Mouse (Mus musculus) stomach, embryonic 16.5 days (tissue): ENCODE measurements around the gene Olfr1347. TPM values are rescaled to one million over a fixed set of nuclear protein-coding genes. Genes with fewer than 3 reads are reported as not detected.

Experiments used
- ATAC-seq: fragments of 200-750 bp; cut with Nextera tagmentation; 2 replicates; pipeline ENCODE4 v1.8.0; 2017; ENCODE audit warnings: moderate number of reproducible peaks, moderate TSS enrichment; ENCODE audit not compliant: insufficient read depth, low FRiP score
- H3K27ac ChIP-seq: fragments of 300-500 bp; sonication (generic); 2 replicates; pipeline ENCODE4 v1.5.1; 2014; ENCODE audit warnings: low read length
- H3K27me3 ChIP-seq: fragments of 300-500 bp; sonication (generic); 2 replicates; pipeline ENCODE4 v1.6.1; 2014; ENCODE audit warnings: low read length, control low read depth, mixed read lengths; ENCODE audit not compliant: control insufficient read depth, insufficient read depth
- H3K36me3 ChIP-seq: fragments of 300-500 bp; sonication (generic); 2 replicates; pipeline ENCODE4 v1.6.1; 2014; ENCODE audit warnings: low read length; ENCODE audit not compliant: control insufficient read depth, insufficient read depth
- H3K4me1 ChIP-seq: fragments of 300-500 bp; sonication (generic); 2 replicates; pipeline ENCODE4 v1.6.1; 2014; ENCODE audit warnings: low read length, control low read depth, mixed read lengths; ENCODE audit not compliant: control insufficient read depth, insufficient read depth
- H3K4me2 ChIP-seq: fragments of 300-500 bp; sonication (generic); 2 replicates; pipeline ENCODE4 v1.6.1; 2014; ENCODE audit warnings: low read depth, low read length, mixed read lengths
- H3K4me3 ChIP-seq: fragments of 300-500 bp; sonication (generic); replicated peaks from 2 replicates; pipeline ENCODE4 v1.5.1; 2014; ENCODE audit warnings: mild to moderate bottlenecking, low read length
- H3K9ac ChIP-seq: fragments of 300-500 bp; sonication (generic); 2 replicates; pipeline ENCODE4 v1.6.1; 2014; ENCODE audit warnings: low read length
- H3K9me3 ChIP-seq: fragments of 300-500 bp; sonication (generic); replicated peaks from 2 replicates; pipeline ENCODE4 v1.6.1; 2016; ENCODE audit warnings: low read length, control low read depth; ENCODE audit not compliant: control insufficient read depth
- WGBS: fragments of 180-500 bp; shearing (Covaris S2); extraction: QIAGEN DNeasy Blood & Tissue Kit; methylation state at CpG from one replicate; pipeline ENCODE4 v1.1.7; 2014; 5-methylcytosine and 5-hydroxymethylcytosine counted together
- polyA plus RNA-seq: library from polyadenylated mRNA; unstranded; fragments of >200 nt; fragmentation: Nextera tagmentation; extraction: Ambion mirVana; gene quantifications from 2 replicates; pipeline ENCODE4 v1.2.1, GENCODE M21; 2015

The Olfr1347 gene
- polyA plus RNA-seq, 1 experiment from 2014 or later: not detected

GRCm38 (mm10) chr7:6456399-6456798, 43.2 kb downstream of the Olfr1347 start:
- no peak for ATAC-seq
- Histone ChIP-seq H3K27ac (no peak overlapping the region), H3K9me3 (no peaks in the 10 kb centered on the region), H3K27me3 (no peaks in the 10 kb centered on the region), H3K4me3 (no peak overlapping the region), H3K4me2 (no peak overlapping the region), H3K36me3 (no peaks in the 10 kb centered on the region), H3K9ac (no peak overlapping the region), H3K4me1 (no peaks in the 10 kb centered on the region)
- WGBS: 44% methylated on average over 3 of the region's 3 CpGs

- Histone ChIP-seq H3K4me2 (no peak within 1 kb of the TSS), H3K4me1 (no peaks in the 10 kb centered on the region), H3K9ac (no peak within 1 kb of the TSS), H3K36me3 (no peaks in the 10 kb centered on the region), H3K27me3 (no peaks in the 10 kb centered on the region), H3K27ac (no peak within 1 kb of the TSS), H3K4me3 (no peak within 1 kb of the TSS), H3K9me3 (no peaks in the 10 kb centered on the region)
- ATAC-seq: no peak
Observed at GRCm38 (mm10) chr7:6455868-6456267, 43.7 kb downstream of the Olfr1347 start, which contains the start of gene Olfr1336. TSS of gene Olfr1336 (plus strand) at chr7:6456168.

DNA sequence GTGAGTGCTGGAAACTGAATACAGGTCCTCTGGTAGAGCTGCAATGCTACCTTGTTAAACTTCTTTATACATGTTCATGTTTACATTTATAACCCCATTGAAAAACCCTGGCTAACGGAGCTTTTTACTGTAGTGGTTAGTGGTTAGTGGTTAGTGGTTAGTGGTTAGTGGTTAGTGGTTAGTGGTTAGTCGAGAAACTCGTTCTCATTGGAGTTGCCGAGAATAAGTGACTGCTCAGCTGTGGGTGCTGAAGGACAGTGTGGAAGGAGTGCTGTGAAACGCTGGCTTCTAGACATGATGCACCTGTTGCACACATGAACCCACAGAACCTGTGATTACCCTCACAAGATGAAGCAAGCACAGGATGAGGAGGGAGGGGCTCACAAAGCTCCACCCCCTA, 51.8 kb downstream of the Olfr1347 start:
- no peak overlapping the region for H3K4me3 ChIP-seq
- H3K4me1 ChIP-seq: no peaks in the 10 kb centered on the region
- WGBS: 87% methylated on average over 5 of the region's 5 CpGs
- no peaks in the 10 kb centered on the region for H3K9me3 ChIP-seq
- H3K36me3 ChIP-seq: no peaks in the 10 kb centered on the region
- no peak overlapping the region for H3K27ac ChIP-seq
- H3K9ac ChIP-seq: no peak overlapping the region
- no peaks in the 10 kb centered on the region for H3K27me3 ChIP-seq
- no peak overlapping the region for H3K4me2 ChIP-seq
- ATAC-seq: no peak

GRCm38 (mm10) chr7:6441173-6441572, 58.4 kb downstream of the Olfr1347 start:
- no peaks in the 10 kb centered on the region for H3K9me3 ChIP-seq
- H3K4me1 ChIP-seq: no peaks in the 10 kb centered on the region
- H3K36me3 ChIP-seq: no peaks in the 10 kb centered on the region
- no peak overlapping the region for H3K4me2 ChIP-seq
- ATAC-seq: no peak
- no peaks in the 10 kb centered on the region for H3K27me3 ChIP-seq
- H3K9ac ChIP-seq: no peak overlapping the region
- no peak overlapping the region for H3K4me3 ChIP-seq
- H3K27ac ChIP-seq: no peak overlapping the region
- WGBS: 71% methylated on average over 2 of the region's 2 CpGs

DNA sequence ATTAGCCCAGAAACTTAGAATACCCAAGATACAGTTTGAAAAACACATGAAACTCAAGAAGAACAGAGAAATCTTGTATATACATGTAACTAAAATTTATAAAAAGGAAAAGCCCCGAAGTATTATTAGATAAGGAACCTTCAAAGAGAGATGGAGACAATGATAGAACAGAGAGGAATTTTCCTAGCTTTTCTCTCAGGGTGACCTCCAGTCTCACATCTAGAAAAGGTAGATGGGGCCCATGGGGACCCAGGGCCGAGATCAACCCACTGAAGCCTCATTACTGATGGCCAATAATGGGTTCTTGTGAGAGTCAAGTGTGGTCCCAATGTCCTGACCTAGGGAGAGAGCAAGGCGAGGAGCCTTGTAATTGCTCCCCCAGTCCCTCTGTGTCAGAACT, 61.2 kb downstream of the Olfr1347 start, which contains the start of gene Olfr1344:
Gene Olfr1344, plus strand, starts transcription at position 301 of the 400 bp plus-strand sequence.
- Histone ChIP-seq H3K27ac (no peak within 1 kb of the TSS), H3K9ac (no peak within 1 kb of the TSS), H3K4me2 (no peak within 1 kb of the TSS), H3K4me1 (no peaks in the 10 kb centered on the region), H3K4me3 (no peak within 1 kb of the TSS), H3K9me3 (no peaks in the 10 kb centered on the region), H3K36me3 (no peaks in the 10 kb centered on the region), H3K27me3 (no peaks in the 10 kb centered on the region)
- WGBS: 78% methylated on average over 3 of the region's 3 CpGs
- no peak for ATAC-seq

Other genes starting within 250 kb of the Olfr1347 start
- not detected in 2 replicates for gene Epp13, start 247.0 kb downstream of the Olfr1347 start, polyA plus RNA-seq
- 7.4 and 9.8 TPM in 2 replicates for gene Zfp667, start 213.2 kb downstream of the Olfr1347 start, polyA plus RNA-seq
- gene Zfp583, start 168.5 kb downstream of the Olfr1347 start, polyA plus RNA-seq: 4.6 and 5.9 TPM in 2 replicates
- gene Gm3854, start 156.0 kb downstream of the Olfr1347 start, polyA plus RNA-seq: 1.3 and 1.7 TPM in 2 replicates
- 2.8 and 3.0 TPM in 2 replicates for gene Zfp78, start 136.5 kb downstream of the Olfr1347 start, polyA plus RNA-seq
- gene Zfp28, start 116.5 kb downstream of the Olfr1347 start, polyA plus RNA-seq: 6.4 and 6.7 TPM in 2 replicates
- gene Smim17, start 101.0 kb downstream of the Olfr1347 start, polyA plus RNA-seq: 0.31 TPM in 1 of 2 replicates, not detected in the other
- not detected in 2 replicates for gene Gm20715, start 89.5 kb downstream of the Olfr1347 start, polyA plus RNA-seq
- gene Olfr1344, start 61.1 kb downstream of the Olfr1347 start, polyA plus RNA-seq: not detected in 2 replicates
- not detected in 2 replicates for gene Olfr1336, start 43.6 kb downstream of the Olfr1347 start, polyA plus RNA-seq
- not detected in 2 replicates for gene Olfr1346, start 32.7 kb downstream of the Olfr1347 start, polyA plus RNA-seq
- gene Olfr5, start 12.8 kb downstream of the Olfr1347 start, polyA plus RNA-seq: not detected in 2 replicates
- not detected in 2 replicates for gene Olfr1348, start 9.0 kb upstream of the Olfr1347 start, polyA plus RNA-seq
- not detected in 2 replicates for gene Olfr1349, start 23.2 kb upstream of the Olfr1347 start, polyA plus RNA-seq
- not detected in 2 replicates for gene Olfr1350, start 65.1 kb upstream of the Olfr1347 start, polyA plus RNA-seq
- 4.9 and 7.0 TPM in 2 replicates for gene Zim1, start 196.7 kb upstream of the Olfr1347 start, polyA plus RNA-seq
- 148 and 157 TPM in 2 replicates for gene Peg3, start 230.7 kb upstream of the Olfr1347 start, polyA plus RNA-seq
- 4.9 and 5.6 TPM in 2 replicates for gene Usp29, start 230.8 kb upstream of the Olfr1347 start, polyA plus RNA-seq